Mouse (Mus musculus) embryonic facial prominence, embryonic 12.5 days (tissue): Measurements from ENCODE around the gene Olfr294. TPM values are rescaled to one million over a fixed set of nuclear protein-coding genes. Genes with fewer than 3 reads are reported as not detected.

Source experiments
- ATAC-seq: fragments of 200-750 bp; cut with Nextera tagmentation; 2 replicates; pipeline ENCODE4 v1.8.0; 2017; ENCODE audit not compliant: insufficient number of reproducible peaks, insufficient read depth, low FRiP score, low TSS enrichment
- H3K27ac ChIP-seq: fragments of 300-500 bp; sonication (generic); 2 replicates; pipeline ENCODE4 v1.5.1; 2016; ENCODE audit warnings: mild to moderate bottlenecking
- H3K27me3 ChIP-seq: fragments of 300-500 bp; sonication (generic); 2 replicates; pipeline ENCODE4 v1.6.1; 2016; ENCODE audit warnings: mild to moderate bottlenecking, moderate library complexity
- H3K36me3 ChIP-seq: fragments of 300-500 bp; sonication (generic); 2 replicates; pipeline ENCODE4 v1.6.1; 2016; ENCODE audit warnings: mild to moderate bottlenecking
- H3K4me1 ChIP-seq: fragments of 300-500 bp; sonication (generic); 2 replicates; pipeline ENCODE4 v1.6.1; 2016
- H3K4me2 ChIP-seq: fragments of 300-500 bp; sonication (generic); replicated peaks from 2 replicates; pipeline ENCODE4 v1.6.1; 2016; ENCODE audit warnings: mild to moderate bottlenecking, moderate library complexity
- H3K4me3 ChIP-seq: fragments of 300-500 bp; sonication (generic); 2 replicates; pipeline ENCODE4 v1.5.1; 2016; ENCODE audit warnings: mild to moderate bottlenecking
- H3K9ac ChIP-seq: fragments of 300-500 bp; sonication (generic); 2 replicates; pipeline ENCODE4 v1.6.1; 2016; ENCODE audit warnings: mild to moderate bottlenecking, moderate library complexity
- H3K9me3 ChIP-seq: fragments of 300-500 bp; sonication (generic); 2 replicates; pipeline ENCODE4 v1.6.1; 2016; ENCODE audit warnings: mild to moderate bottlenecking, moderate library complexity
- WGBS: fragments of 180-500 bp; shearing (Covaris S2); methylation state at CpG from one replicate; pipeline ENCODE4 v1.1.7; 2016; 5-methylcytosine and 5-hydroxymethylcytosine counted together
- polyA plus RNA-seq: library from polyadenylated mRNA; unstranded; fragments of >200 nt; fragmentation: Nextera tagmentation; extraction: Ambion mirVana; gene quantifications from 2 replicates; pipeline ENCODE4 v1.2.1, GENCODE M21; 2016

Gene Olfr294
- not detected in 2 replicates for polyA plus RNA-seq

DNA sequence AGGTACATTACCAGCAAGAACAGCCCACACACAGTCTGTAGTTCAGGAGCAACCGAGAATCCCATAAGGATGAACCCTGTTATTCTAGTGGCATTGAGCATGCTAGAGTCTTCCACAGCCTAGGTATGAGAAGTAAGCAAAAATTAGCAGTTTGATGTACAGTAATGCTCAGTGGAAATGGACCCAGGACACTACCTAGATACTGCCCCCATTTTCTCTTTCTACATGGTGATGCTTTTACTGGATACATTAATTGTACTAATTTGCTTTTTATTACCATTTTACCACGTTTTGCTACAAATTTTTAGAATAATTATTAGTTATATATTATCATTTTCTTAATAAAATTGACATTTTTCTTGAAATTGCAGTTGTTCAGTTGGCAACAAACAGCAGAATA is at the start of gene Olfr294:
Gene Olfr294 (minus strand): TSS at position 101 of the 400 bp plus-strand sequence.
- H3K4me1 ChIP-seq: no peaks in the 10 kb centered on the region
- H3K4me2 ChIP-seq: no peak within 1 kb of the TSS
- no peaks in the 10 kb centered on the region for H3K36me3 ChIP-seq
- no peak within 1 kb of the TSS for H3K4me3 ChIP-seq
- no peak within 1 kb of the TSS for H3K27ac ChIP-seq
- H3K9me3 ChIP-seq: no peaks in the 10 kb centered on the region
- no peak for ATAC-seq
- H3K9ac ChIP-seq: no peak within 1 kb of the TSS
- WGBS: 58% methylated on average over 2 of the region's 2 CpGs
- no peaks in the 10 kb centered on the region for H3K27me3 ChIP-seq

DNA sequence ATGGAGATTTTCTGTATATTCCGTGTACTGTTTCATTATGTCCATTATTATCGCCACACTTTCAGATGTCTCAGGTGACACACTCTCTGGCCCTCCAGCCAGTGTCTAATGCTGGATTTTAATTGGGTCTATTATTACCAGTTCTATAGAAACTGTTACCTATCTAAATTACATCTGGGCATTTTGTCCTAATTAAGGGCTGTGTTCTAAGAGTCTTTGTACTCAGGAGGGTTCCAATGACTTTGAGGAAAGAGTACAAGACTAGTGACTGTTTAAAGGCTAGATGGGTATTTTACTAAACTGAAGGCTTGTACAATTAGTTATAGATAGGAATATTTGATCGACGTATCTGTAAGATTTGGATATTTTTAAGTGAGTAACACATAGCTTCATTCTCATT is 32.3 kb upstream of the Olfr294 start, which contains the start of gene Olfr293:
Gene Olfr293 (plus strand): TSS at position 301 of the 400 bp plus-strand sequence.
- no peak within 1 kb of the TSS for H3K4me3 ChIP-seq
- H3K4me1 ChIP-seq: no peaks in the 10 kb centered on the region
- no peaks in the 10 kb centered on the region for H3K27me3 ChIP-seq
- H3K36me3 ChIP-seq: no peaks in the 10 kb centered on the region
- H3K4me2 ChIP-seq: no peak within 1 kb of the TSS
- no peaks in the 10 kb centered on the region for H3K9me3 ChIP-seq
- ATAC-seq: no peak
- no peak within 1 kb of the TSS for H3K27ac ChIP-seq
- no peak within 1 kb of the TSS for H3K9ac ChIP-seq
- WGBS: 92% methylated on average over 4 of the region's 4 CpGs

DNA sequence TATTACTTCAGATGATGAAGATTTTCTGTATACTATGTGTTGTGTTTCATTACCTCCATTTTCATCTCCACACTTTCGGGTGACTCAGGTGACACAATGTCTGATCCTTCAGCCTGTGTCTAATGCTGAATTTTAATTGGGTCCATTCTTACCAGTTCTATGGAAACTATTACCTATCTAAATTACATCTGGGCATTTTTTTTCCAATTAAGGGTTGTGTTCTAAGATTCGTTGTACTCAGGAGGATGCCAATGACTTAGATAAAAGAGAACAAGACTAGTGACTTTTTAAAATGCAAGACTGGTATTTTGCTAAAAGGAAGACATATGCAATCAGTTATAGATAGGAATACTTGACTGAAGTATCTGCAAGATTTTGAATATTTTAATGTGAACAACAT is 32.9 kb downstream of the Olfr294 start, which contains the start of gene Olfr295:
Gene Olfr295 (plus strand): TSS at position 301 of the 400 bp plus-strand sequence.
- Histone ChIP-seq H3K36me3 (no peaks in the 10 kb centered on the region), H3K4me3 (no peak within 1 kb of the TSS), H3K9me3 (no peaks in the 10 kb centered on the region), H3K4me2 (no peak within 1 kb of the TSS), H3K4me1 (no peaks in the 10 kb centered on the region), H3K27me3 (no peaks in the 10 kb centered on the region), H3K9ac (no peak within 1 kb of the TSS), H3K27ac (no peak within 1 kb of the TSS)
- WGBS: 78% methylated on average over 2 of the region's 2 CpGs
- ATAC-seq: no peak

Other genes with a start within 250 kb of the Olfr294 start
- gene Olfr305, start 249.7 kb downstream of the Olfr294 start, polyA plus RNA-seq: not detected in 2 replicates
- not detected in 2 replicates for gene Olfr304, start 230.0 kb downstream of the Olfr294 start, polyA plus RNA-seq
- gene Olfr303, start 218.9 kb downstream of the Olfr294 start, polyA plus RNA-seq: not detected in 2 replicates
- gene Olfr301, start 212.8 kb downstream of the Olfr294 start, polyA plus RNA-seq: not detected in 2 replicates
- gene Olfr299, start 156.7 kb downstream of the Olfr294 start, polyA plus RNA-seq: 0.04 TPM in 1 of 2 replicates, not detected in the other
- gene Olfr298, start 124.2 kb downstream of the Olfr294 start, polyA plus RNA-seq: not detected in 2 replicates
- gene Olfr297, start 96.7 kb downstream of the Olfr294 start, polyA plus RNA-seq: not detected in 2 replicates
- not detected in 2 replicates for gene Olfr295, start 32.8 kb downstream of the Olfr294 start, polyA plus RNA-seq
- gene Olfr293, start 32.4 kb upstream of the Olfr294 start, polyA plus RNA-seq: not detected in 2 replicates
- gene Olfr292, start 71.7 kb upstream of the Olfr294 start, polyA plus RNA-seq: not detected in 2 replicates
- gene Folh1, start 159.3 kb upstream of the Olfr294 start, polyA plus RNA-seq: 0.09 and 0.12 TPM in 2 replicates
- gene Vmn2r77, start 178.4 kb upstream of the Olfr294 start, polyA plus RNA-seq: not detected in 2 replicates